Mouse (Mus musculus) kidney, adult 8-10 months (tissue): ENCODE measurements at regions not wholly inside any gene's neighbourhood (a gene's known extent, or its start where the extent isn't known, plus 50 kb on each side); places are given as distances from the start of the nearest gene placed in this dataset.

ENCODE experiments used
- DNase-seq, 2 experiments: peaks; one replicate each; pipeline ENCODE4 v3.0.0; 2022

DNA sequence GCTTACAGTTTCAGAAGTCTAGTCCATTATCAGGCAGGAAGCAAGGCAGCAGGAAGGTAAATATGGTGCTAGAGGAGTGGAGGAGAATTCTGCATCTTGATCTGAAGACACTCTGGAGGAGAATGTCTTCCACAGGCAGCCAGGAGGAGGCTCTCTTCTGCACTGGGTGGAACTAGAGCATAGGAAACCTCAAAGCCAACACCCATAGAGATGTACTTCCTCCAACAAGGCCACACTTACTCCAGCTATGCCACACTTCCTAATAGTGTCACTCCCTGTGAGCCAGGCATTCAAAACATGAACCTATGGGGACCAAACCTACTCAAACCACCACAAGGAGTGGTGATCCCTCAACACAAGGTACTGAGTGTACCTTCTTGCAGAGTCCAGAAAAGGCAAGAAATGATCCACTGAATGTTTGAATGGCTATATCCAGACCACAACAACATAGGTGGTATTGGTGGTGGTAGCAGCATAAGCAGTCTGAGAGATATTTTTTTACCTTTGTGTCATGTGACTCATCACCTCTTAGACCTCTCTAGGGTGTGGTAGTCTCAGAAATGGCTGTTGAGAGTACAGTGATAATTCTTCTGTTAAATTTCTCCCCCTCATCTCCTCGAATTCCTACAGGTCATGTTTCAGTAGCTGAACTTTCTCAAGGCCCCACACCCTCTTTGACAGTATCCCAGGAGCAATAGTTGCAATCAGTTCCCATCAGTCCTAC lies 152.3 kb upstream of the Mbnl1 start:
- DNase-seq = no peak

DNA sequence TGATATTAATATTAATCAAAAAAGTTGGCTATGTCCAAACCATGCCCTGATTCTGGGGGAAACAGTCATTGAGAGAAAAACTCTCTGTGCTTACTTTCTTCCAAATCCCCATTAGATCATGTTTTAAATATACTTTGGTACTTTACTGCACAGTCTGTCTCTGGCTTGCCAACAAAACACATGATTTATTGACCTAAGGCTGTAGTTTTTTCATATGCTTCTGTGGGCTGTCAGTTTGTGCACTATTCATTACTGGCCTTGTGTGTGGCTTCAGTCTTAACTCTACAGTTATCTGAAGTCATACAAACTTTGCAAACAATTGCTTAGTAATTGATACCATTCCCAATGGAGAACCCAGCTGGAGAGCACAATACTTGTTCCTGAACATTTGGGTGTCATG lies 149.1 kb upstream of the Mbnl1 start:
- DNase-seq = no peak

DNA sequence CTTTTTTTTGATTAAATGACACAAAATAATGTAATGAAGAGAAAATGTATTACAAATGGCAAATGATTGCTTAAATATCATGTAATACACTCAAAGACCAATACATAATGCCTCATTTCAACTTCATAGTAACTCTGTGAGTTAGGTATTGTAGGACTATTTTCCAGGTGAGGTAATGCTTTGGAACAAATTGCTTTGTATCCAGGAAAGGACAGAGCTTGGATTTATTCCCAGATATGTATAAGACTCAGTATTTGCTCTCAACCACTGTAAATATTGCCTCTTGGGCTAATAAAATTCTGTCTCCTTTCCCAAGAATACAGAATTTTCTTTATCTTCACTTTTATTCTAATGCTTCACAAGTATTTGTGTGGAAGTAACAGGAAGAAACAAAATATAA lies 148.2 kb upstream of the Mbnl1 start:
- no peak for DNase-seq

DNA sequence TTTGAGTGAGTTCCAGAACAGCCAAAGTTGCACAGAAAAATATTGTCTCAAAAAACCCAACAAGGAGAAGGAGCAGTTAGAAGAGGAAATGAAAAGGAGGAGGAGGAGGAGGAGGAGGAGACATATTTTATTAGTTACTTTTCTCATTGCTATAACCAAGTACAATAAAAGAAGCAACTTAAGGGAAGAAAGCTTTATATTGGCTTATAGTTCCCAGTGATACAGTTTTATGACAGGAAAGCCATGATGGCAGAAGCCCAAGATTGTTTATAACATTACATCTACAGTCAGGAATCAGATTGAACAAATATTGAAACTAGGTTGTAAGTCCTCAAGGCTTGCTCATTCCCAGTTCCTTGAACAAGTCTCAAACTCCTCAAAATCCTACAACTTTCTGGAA lies 147.7 kb upstream of the Mbnl1 start:
- DNase-seq = no peak

DNA sequence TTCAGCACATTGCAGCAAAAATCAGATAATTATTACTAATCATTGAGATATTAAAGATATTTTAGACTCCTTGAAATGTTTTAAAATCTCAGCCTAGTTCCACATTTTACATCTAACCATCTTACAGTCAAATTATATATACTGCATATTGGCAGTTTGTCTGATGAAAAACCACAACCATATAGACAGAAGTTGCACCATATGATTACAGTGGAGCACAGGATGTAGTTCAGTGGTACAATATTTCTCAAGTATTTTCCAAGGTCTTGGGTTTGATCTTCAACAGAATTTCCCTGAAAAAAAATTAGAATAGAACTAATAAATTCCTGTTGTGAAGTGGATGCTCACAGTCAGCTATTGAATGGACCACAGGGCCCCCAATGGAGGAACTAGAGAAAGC lies 140.2 kb upstream of the Mbnl1 start:
- no peak for DNase-seq

DNA sequence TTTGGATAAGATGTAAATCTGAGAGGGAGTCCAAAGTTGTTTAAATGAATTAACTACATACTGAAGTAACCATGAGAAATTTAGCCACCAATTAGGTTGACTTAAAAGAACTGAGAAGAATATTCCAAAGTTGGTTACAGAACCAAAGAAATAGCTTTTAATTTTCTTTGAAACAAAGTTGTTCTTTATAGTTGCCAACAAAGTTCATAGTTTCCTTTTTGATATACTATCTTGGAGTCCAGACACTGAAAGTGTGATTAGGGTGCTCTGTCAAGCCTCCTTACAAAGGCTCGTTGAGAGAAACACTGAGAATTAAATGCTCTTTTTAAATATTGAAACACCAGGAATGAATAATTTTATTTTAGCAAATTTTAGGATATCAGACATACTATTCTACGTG lies 139.0 kb upstream of the Mbnl1 start:
- DNase-seq = no peak

DNA sequence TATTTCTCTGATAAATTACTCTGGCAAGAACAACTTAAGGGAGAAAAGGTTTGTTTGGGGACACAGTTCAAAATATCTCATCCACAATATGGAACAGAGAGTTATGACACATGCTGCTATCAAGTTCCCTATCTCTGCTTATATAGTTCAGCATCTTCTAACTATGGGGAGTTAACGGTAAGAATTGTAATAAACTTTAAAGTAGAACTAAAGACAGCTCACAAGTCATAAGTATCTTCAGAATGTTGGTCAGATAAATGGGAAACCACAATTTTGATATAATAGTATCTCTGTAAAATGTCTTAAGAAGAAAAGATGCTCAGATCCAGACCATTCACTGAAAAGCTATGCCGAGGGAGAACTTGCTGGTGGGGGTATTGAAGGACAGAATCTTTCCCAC lies 138.5 kb upstream of the Mbnl1 start:
- DNase-seq = no peak

DNA sequence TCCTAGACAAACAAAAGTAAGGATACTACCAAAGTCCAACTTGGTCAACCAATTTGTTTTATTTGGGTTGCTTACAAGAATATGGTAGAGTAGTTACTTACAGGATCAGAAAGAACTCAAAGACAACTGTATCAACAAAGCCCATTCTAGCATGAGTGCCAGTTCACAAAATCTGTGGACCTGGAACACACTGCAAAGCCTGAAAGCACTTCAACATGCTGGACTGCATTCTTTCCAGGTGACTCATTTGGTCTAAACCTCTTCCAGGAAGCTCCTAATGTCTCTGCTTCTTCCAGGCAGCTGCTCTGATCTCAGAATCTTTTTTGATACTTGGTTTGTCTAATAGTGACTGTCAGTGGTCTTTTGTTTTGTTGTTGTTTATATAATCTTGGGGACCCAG lies 126.2 kb upstream of the Mbnl1 start:
- peak in 1 of 2 experiments; percentile 19 for DNase-seq

DNA sequence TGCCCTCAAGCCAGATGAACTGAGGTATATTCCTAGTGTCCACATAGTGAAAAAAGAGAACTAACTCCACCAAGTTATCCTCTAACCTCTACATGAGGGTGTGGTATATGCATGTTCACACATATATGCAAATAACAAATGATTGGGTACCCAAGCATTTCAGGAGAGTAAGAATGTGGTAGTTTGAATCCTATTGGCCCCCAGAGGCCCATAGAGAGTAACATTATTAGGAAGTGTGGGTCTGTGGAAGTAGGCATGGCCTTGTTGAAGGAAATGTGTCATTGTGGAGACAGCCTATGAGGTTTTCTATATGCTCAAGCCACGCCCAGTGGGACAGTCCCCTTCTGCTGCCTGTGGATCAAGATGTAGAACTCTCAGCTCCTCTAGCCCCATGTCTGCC lies 125.6 kb upstream of the Mbnl1 start:
- no peak for DNase-seq

DNA sequence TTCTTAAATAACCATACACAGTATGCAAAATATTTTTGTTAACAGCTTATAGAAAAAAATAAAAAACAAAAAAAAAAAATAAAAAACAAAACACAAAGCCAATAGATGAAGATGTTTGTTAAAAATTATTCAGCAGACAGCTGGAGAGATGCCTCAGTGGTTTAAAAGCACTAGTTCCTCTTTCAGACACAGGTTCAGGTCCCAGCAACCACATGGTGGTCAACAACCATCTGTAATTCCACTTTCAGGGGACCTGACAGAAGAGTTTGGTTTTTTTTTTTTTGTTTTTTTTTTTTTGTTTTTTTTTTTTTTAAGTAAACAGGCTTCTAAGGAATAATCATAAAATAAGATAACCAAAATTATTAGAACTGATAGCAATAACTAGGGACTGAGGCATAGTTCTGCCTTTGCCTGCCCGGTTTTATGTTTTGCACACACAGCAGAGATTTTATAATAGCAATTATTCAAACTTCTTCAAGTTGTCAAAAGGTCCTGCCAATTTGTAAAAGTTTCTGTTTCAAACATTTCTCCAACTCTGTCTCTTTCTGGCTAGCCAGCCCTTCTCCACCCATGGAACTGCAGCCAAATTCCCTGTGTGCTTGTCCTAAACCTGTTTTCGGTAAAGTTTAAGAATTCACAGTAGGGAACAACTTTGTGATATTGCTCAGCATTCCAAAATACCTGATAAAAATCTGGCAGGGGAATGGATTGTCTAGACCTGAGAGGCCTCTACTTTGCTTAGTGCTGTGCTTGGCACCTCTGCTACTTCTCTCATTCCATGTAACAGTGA lies 101.3 kb upstream of the Mbnl1 start:
- DNase-seq = no peak

DNA sequence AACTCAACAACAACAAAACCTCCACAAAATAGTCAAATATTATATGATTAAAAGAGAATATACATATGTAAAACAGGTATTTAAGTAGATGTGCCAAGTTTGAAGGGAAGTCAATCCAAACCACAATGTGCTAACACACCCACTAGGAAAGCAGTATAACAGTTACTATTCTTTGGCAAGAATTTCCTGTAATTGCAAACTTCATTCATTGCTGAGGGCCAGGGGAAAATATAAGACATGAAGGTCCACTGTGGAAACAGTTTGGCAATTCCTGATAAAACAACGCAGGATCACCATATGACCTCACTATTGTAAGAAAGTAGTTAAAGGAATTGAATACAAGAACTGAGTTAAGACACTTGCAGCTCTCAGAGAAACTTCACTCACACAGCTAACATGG lies 99.0 kb upstream of the Mbnl1 start:
- no peak for DNase-seq

DNA sequence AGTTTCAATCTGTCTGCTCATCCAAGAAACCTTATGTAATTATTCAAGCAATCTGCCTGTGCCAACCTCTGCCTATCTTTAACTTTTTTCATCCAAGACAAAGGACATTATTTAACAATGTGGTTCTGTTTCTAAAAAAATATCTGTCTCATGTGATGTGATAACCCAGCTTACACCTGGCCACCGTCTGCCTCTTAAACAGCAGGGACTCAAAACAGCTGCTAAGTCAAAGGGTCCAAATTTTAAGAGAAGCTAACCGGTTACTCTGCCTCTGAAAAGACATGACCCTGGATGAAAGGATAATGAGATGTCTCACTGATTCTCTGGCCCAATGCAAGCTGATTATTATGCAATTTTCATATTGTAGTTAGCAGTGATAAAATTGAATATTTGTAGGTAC lies 84.0 kb upstream of the Mbnl1 start:
- DNase-seq = no peak

DNA sequence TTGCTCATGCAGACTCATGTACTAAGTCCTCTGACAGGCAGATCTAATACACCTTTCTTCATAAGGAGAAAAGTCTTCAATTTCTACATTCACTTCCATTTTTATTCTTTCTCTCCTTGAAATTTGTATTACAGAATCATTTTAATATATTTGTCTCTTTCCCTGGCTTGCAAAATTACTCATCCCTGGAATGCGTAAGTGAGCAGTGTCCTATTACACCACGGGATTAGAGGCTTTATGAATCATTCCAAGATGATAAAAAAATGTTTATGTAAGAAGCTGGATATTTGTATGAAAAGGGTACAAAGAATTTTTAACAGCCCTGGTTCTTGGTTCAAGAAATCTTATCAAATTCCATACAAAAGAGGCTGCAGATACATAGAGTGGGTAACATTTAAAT lies 83.6 kb upstream of the Mbnl1 start:
- DNase-seq = no peak

DNA sequence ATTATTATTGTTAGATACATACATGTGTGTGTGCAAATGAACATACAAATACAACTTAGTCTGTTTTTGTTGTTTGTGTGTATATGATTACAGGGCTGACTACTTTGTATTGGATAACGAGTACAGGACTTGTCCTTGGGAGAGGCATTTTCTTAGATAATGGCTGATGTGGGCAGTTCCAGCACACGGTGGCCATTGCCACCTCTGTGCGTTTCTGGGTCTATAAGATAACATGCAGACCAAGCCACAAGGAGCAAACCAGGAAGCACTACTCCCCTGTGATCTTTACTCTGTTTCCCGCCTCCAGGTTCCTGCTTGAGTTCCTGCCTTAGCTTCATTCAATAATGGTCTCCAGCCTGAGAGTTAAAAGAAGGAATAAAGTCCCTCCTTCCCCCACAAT lies 77.3 kb upstream of the Mbnl1 start:
- DNase-seq = no peak

DNA sequence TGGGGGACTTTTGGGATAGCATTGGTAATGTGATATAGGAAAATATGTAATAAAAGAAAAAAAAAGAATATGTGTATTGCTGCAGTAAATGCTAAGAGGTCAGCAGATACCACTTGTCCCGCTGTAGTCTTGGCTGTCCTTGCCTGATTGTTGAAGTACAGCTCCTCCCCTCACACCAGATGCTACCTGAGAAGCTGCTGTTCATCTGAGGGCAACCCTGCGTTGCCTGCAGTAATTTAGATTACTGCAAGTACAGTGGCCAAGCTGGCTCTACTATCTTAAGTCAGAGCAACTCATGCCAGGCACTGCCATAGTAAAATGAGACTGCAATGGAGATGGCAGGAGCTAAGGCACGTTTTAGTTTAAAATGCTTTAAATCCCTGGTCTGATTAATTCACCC lies 75.7 kb upstream of the Mbnl1 start:
- no peak for DNase-seq

DNA sequence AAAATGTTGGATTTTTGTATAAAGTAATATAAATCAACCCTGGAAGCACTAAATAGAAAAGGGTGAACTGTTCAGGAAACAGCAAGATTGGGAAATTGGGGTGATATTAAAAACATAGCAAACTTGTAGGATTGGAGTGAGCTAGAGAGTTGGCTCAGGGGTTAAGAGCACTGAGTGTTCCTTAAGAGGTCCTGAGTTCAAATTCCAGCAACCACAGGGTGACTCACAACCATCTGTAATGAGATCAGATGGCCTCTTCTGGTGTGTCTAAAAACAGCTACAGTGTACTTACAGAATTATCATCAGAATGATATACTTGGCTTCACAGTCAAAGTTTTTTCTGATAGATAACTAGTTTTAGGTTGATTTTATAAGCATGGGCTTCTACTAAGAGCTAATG lies 73.8 kb upstream of the Mbnl1 start:
- DNase-seq = no peak

DNA sequence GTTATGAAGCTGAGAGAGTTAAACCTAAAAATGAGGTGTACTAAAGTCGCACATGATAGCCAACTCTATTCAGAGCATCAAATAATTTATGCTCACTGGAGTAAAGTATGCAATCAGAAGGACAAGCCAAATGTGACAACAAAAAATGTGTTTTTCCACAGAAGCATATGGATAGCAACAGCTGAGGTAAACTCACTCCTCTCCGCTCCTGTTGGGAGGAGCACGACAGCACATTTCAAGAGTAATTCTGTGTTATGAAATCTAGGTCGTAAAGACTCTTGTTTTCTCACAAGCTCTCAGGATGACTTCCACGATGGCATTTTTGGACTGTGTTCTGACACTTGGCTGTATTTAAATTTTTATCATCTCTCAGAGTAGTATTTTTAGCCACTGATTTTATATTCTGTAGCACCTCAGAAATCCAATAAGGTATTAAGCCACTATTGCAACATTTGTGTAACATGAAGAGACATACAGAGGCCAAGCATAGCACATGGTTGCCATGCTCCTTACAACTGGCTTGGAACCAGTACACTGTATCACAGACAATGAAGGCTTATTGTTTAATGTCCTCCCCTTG lies 70.3 kb upstream of the Mbnl1 start:
- DNase-seq = no peak

DNA sequence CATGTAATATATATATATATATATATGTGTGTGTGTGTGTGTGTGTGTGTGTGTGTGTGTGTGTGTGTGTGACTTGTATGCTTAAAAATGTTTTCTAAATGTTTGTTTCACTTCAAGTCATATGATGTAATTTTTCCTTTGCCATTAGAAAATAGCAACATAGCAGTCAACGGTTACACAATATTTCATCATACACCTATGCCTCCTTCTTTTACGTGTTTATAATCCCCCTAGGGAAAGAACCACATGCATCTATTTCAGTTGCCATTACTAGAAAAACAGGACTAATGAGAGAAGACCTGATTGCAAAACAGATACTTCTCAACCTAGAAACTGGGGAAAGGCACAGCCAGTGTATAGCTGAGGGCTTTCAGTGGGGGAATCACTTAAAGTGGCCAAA lies 65.2 kb upstream of the Mbnl1 start:
- DNase-seq = no peak

DNA sequence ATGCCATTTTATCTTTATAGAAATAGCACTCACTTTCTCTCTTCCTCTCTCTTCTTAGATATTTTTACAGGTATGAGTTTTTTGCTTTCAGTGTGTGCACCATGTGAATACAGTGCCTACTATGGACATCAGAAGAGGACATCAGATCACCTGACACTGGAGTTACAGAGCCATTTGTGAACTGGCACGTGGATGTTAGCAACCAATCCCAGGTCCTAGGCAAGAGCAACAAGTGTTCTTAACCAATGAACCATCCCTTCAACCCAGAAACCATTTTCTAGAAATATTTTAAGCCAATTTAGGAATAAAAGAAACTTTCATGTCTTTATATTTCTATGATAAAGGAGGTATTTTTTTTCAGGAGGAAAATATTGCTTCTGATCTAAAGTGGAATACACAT lies 64.7 kb upstream of the Mbnl1 start:
- DNase-seq = no peak

DNA sequence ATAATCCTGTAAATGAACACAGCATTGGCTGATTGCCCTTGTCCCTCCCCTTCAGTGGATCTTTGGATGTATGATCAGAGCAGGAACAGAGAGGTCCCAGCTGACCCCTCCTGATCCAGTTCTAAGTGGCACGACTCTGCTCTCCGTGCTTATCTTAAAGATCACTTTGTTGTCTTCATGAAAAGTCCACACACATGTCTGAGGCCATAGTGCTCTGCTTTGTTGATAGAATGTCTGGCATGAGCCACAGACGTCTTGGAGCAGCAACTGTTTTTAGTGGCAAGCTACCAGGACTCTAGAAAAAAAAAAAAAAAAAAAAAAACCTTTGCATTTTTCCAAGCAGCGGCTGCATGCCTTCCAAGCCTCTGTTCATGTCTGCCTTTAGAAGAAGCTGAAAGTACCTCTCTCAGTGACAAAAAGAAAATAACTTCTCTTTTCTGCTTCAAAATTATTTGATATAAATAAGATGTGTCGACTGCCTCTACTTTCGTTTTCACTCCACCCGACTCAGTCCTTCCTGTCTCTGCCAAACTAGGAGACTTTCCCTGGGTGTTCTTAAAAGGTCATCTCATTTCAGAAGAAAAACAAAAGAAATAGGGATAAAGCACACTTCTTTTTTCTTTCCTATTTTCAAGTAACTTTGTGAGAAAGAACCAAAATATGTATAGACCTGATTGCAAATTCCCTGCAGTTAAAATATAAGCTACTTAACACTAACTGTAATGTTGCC lies 63.9 kb upstream of the Mbnl1 start:
- peak; percentile 35 to 42 for DNase-seq

DNA sequence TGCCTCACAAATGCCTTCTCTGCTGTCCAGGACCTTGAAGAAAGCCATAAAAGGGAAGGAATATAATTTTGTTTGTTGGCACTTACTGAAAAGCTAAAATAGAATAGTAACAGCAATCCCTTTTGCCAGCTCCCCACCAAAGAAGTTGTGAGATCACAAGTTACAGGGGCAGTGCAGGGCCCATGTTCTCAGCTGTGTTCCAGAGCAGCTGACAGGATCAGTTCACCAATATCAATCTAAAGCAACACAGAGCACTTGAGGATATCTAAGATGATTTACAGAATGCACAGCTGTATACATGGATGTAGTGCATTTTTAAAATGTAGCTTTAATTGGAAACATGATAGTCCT lies 63.4 kb upstream of the Mbnl1 start:
- DNase-seq = peak in 1 of 2 experiments; percentile 3

DNA sequence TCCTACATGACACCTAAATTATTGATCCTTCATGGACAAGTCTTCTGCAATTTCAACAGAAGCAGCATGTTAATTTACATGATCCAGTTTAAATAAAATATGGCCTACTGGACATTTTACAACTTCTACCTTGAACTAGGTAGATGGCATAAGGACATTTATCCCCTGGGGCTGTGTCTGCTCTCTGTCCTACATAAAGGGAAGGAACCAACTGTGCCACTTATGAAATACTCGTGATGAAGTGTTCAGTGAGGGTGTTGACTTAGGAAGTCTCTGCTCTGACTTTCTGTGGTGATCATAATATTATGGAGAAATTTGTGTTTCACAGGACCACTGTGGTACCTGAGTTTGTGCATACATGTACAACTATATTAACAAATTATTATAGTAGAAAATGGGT lies 60.9 kb upstream of the Mbnl1 start:
- DNase-seq = no peak

DNA sequence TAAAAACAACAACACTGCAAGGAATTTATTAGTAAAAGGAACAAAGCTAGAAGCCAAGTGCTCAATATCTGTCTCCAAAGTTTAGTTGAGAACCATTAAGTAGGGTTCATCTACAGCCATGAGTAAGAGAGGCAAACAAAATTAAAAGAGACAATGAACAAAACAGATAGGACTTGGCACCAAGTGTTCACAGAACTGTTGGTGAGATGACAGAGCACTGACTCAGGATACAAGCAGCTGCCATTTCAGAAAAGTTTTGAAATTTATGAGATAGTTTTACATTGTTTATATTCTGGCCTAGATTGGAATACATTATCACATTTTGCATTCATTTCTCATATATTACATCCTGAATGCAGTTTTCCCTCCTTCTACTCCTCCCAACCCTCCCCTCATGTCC lies 60.4 kb upstream of the Mbnl1 start:
- no peak for DNase-seq

DNA sequence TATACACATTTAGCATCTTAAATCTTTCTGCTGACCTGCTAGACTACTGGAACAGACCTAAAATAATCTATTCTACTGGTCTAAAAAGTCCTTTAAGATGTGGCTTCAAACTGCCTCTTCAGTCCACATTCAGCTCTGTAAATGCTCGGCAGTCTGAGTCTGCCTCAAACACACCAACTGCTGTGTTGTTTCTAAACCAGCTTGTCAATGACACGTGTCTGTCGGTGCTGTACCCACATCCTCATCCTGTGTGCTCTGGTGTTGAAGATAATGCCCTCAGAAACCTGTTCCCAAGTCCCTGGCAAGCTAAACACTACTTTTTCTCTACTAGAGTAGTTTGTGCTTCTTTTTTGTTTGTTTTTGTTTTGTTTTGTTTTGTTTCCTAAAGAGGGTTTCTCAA lies 58.9 kb upstream of the Mbnl1 start:
- no peak for DNase-seq
